Mouse (Mus musculus): ENCODE data around the gene Il16. TPM values are rescaled to one million over a fixed set of nuclear protein-coding genes. Genes with fewer than 3 reads are reported as not detected.
"Not testable (repeated sequence)": the region's sequence is repeated elsewhere in the genome, so short reads cannot be mapped to it uniquely, and the experiment has no call there.

Gene Il16
- polyA plus RNA-seq, 1 experiment from 2014 or later = 1.5 TPM

- H3K9me3 ChIP-seq = 0 out of 2 replicates have a peak, but pooled peaks cover 3% of the 10 kb centered on the region
- H3K4me1 ChIP-seq = no peaks in the 10 kb centered on the region
- WGBS = 85% methylated on average over 1 of the region's 1 CpGs
- no peaks in the 10 kb centered on the region for H3K36me3 ChIP-seq
- H3K27me3 ChIP-seq (replicated peaks) = no peaks in the 10 kb centered on the region
- H3K4me2 ChIP-seq (replicated peaks) = no peak overlapping the region
- ATAC-seq (ENCODE audit: low FRiP score, low read depth) = no peak
- no peak overlapping the region for H3K4me3 ChIP-seq
- H3K27ac ChIP-seq = no peak overlapping the region
- no peak overlapping the region for H3K9ac ChIP-seq
Measured at GRCm38 (mm10) chr7:83713639-83714038, 31.9 kb downstream of the Il16 start.

GRCm38 (mm10) chr7:83711676-83712259 is 33.8 kb downstream of the Il16 start:
- H3K36me3 ChIP-seq; ATAC-seq (ENCODE audit: low FRiP score, low read depth); H3K9ac ChIP-seq; H3K27me3 ChIP-seq (replicated peaks); H3K27ac ChIP-seq; H3K4me1 ChIP-seq; H3K4me2 ChIP-seq (replicated peaks); H3K4me3 ChIP-seq; H3K9me3 ChIP-seq: not testable (repeated sequence)
- WGBS = 94% methylated on average over 10 of the region's 10 CpGs

GRCm38 (mm10) chr7:83703046-83703775 is 42.3 kb downstream of the Il16 start:
- Histone ChIP-seq H3K9ac (no peak overlapping the region), H3K4me2 (replicated peaks) (no peak overlapping the region), H3K9me3 (no peaks in the 10 kb centered on the region), H3K4me3 (no peak overlapping the region), H3K36me3 (no peaks in the 10 kb centered on the region), H3K4me1 (no peaks in the 10 kb centered on the region), H3K27me3 (replicated peaks) (no peaks in the 10 kb centered on the region), H3K27ac (no peak overlapping the region)
- 81% methylated on average over 9 of the region's 9 CpGs for WGBS
- no peak for ATAC-seq (ENCODE audit: low FRiP score, low read depth)

GRCm38 (mm10) chr7:83699066-83699745 is 46.3 kb downstream of the Il16 start:
- Histone ChIP-seq H3K4me2 (replicated peaks) (no peak overlapping the region), H3K27ac (no peak overlapping the region), H3K4me1 (no peaks in the 10 kb centered on the region), H3K27me3 (replicated peaks) (no peaks in the 10 kb centered on the region), H3K9ac (no peak overlapping the region), H3K4me3 (no peak overlapping the region), H3K9me3 (no peaks in the 10 kb centered on the region), H3K36me3 (no peaks in the 10 kb centered on the region)
- no peak for ATAC-seq (ENCODE audit: low FRiP score, low read depth)
- WGBS = 74% methylated on average over 6 of the region's 6 CpGs

- H3K9ac ChIP-seq = no peak overlapping the region
- no peaks in the 10 kb centered on the region for H3K9me3 ChIP-seq
- no peak overlapping the region for H3K4me3 ChIP-seq
- no peak overlapping the region for H3K4me2 ChIP-seq (replicated peaks)
- no peaks in the 10 kb centered on the region for H3K36me3 ChIP-seq
- no peaks in the 10 kb centered on the region for H3K4me1 ChIP-seq
- no peak overlapping the region for H3K27ac ChIP-seq
- WGBS = 32% methylated on average over 6 of the region's 6 CpGs
- ATAC-seq (ENCODE audit: low FRiP score, low read depth) = no peak
- H3K27me3 ChIP-seq (replicated peaks) = no peaks in the 10 kb centered on the region
Measured at GRCm38 (mm10) chr7:83695449-83696212, 49.9 kb downstream of the Il16 start.

GRCm38 (mm10) chr7:83682640-83683274 is 62.8 kb downstream of the Il16 start:
- no peaks in the 10 kb centered on the region for H3K36me3 ChIP-seq
- no peak overlapping the region for H3K4me3 ChIP-seq
- H3K27ac ChIP-seq = no peak overlapping the region
- H3K9ac ChIP-seq = no peak overlapping the region
- no peaks in the 10 kb centered on the region for H3K4me1 ChIP-seq
- WGBS = 55% methylated on average over 6 of the region's 6 CpGs
- H3K9me3 ChIP-seq = no peaks in the 10 kb centered on the region
- no peaks in the 10 kb centered on the region for H3K27me3 ChIP-seq (replicated peaks)
- no peak for ATAC-seq (ENCODE audit: low FRiP score, low read depth)
- no peak overlapping the region for H3K4me2 ChIP-seq (replicated peaks)

GRCm38 (mm10) chr7:83678506-83678905 is 67.0 kb downstream of the Il16 start:
- no peak overlapping the region for H3K27ac ChIP-seq
- no peak overlapping the region for H3K4me3 ChIP-seq
- H3K4me1 ChIP-seq = no peaks in the 10 kb centered on the region
- ATAC-seq (ENCODE audit: low FRiP score, low read depth) = no peak
- no peak overlapping the region for H3K4me2 ChIP-seq (replicated peaks)
- no peaks in the 10 kb centered on the region for H3K27me3 ChIP-seq (replicated peaks)
- no peaks in the 10 kb centered on the region for H3K9me3 ChIP-seq
- H3K9ac ChIP-seq = no peak overlapping the region
- no peaks in the 10 kb centered on the region for H3K36me3 ChIP-seq
- 89% methylated on average over 4 of the region's 4 CpGs for WGBS

GRCm38 (mm10) chr7:83677296-83677695 is 68.2 kb downstream of the Il16 start:
- WGBS = 89% methylated on average over 3 of the region's 3 CpGs
- Histone ChIP-seq H3K4me2 (replicated peaks) (no peak overlapping the region), H3K36me3 (no peaks in the 10 kb centered on the region), H3K27me3 (replicated peaks) (no peaks in the 10 kb centered on the region), H3K9ac (no peak overlapping the region), H3K9me3 (no peaks in the 10 kb centered on the region), H3K27ac (no peak overlapping the region), H3K4me1 (no peaks in the 10 kb centered on the region), H3K4me3 (no peak overlapping the region)
- ATAC-seq (ENCODE audit: low FRiP score, low read depth) = no peak

- H3K9ac ChIP-seq = no peak overlapping the region
- no peaks in the 10 kb centered on the region for H3K9me3 ChIP-seq
- no peaks in the 10 kb centered on the region for H3K27me3 ChIP-seq (replicated peaks)
- 36% methylated on average over 5 of the region's 5 CpGs for WGBS
- H3K4me3 ChIP-seq = no peak overlapping the region
- no peak overlapping the region for H3K4me2 ChIP-seq (replicated peaks)
- no peak overlapping the region for H3K27ac ChIP-seq
- H3K4me1 ChIP-seq = no peaks in the 10 kb centered on the region
- no peaks in the 10 kb centered on the region for H3K36me3 ChIP-seq
- no peak for ATAC-seq (ENCODE audit: low FRiP score, low read depth)
Measured at GRCm38 (mm10) chr7:83675545-83676254, 69.8 kb downstream of the Il16 start.

GRCm38 (mm10) chr7:83671573-83671972 is 74.0 kb downstream of the Il16 start:
- Histone ChIP-seq H3K9me3 (no peaks in the 10 kb centered on the region), H3K9ac (no peak overlapping the region), H3K36me3 (no peaks in the 10 kb centered on the region), H3K27me3 (replicated peaks) (no peaks in the 10 kb centered on the region), H3K4me3 (no peak overlapping the region), H3K4me1 (no peaks in the 10 kb centered on the region), H3K27ac (no peak overlapping the region), H3K4me2 (replicated peaks) (no peak overlapping the region)
- 90% methylated on average over 6 of the region's 6 CpGs for WGBS
- ATAC-seq (ENCODE audit: low FRiP score, low read depth) = no peak

GRCm38 (mm10) chr7:83668724-83669123 is 76.8 kb downstream of the Il16 start:
- H3K4me2 ChIP-seq (replicated peaks) = no peak overlapping the region
- H3K9ac ChIP-seq = no peak overlapping the region
- no peaks in the 10 kb centered on the region for H3K27me3 ChIP-seq (replicated peaks)
- ATAC-seq (ENCODE audit: low FRiP score, low read depth) = no peak
- H3K36me3 ChIP-seq = no peaks in the 10 kb centered on the region
- H3K4me1 ChIP-seq = no peaks in the 10 kb centered on the region
- WGBS = 21% methylated on average over 1 of the region's 1 CpGs
- H3K9me3 ChIP-seq = no peaks in the 10 kb centered on the region
- H3K4me3 ChIP-seq = no peak overlapping the region
- H3K27ac ChIP-seq = no peak overlapping the region
